Mouse (Mus musculus) erythroblast, embryonic 14.5 days (primary cell): ENCODE results near the gene Hoxc4. TPM values are rescaled to one million over a fixed set of nuclear protein-coding genes. Genes with fewer than 3 reads are reported as not detected.
A peak's percentile ranks its signal among the peaks of the same experiment; 100 is the strongest.

Experiments
- H3K27me3 ChIP-seq: 2 replicates; pipeline ENCODE4 v1.6.1; 2012; ENCODE audit warnings: inconsistent platforms; ENCODE audit not compliant: control insufficient read depth
- H3K36me3 ChIP-seq: 2 replicates; pipeline ENCODE4 v1.6.1; 2012; ENCODE audit warnings: mild to moderate bottlenecking, inconsistent platforms; ENCODE audit not compliant: control insufficient read depth
- H3K4me1 ChIP-seq: 2 replicates; pipeline ENCODE4 v1.6.1; 2012; ENCODE audit warnings: inconsistent platforms; ENCODE audit not compliant: control insufficient read depth
- H3K4me3 ChIP-seq: replicated peaks from 2 replicates; pipeline ENCODE3; 2012; ENCODE audit warnings: moderate library complexity, mild to moderate bottlenecking, inconsistent platforms
- H3K9me3 ChIP-seq: 2 replicates; pipeline ENCODE4 v1.6.1; 2012; ENCODE audit warnings: low read length, inconsistent platforms, mixed read lengths; ENCODE audit not compliant: control insufficient read depth
- GATA1 ChIP-seq: IDR thresholded peaks from 2 replicates; pipeline ENCODE4 v1.6.1; 2012; ENCODE audit warnings: low read length, inconsistent platforms, mixed read lengths
- TAL1 ChIP-seq: IDR thresholded peaks from 3 replicates; pipeline ENCODE4 v1.6.1; 2012; ENCODE audit warnings: low read length, inconsistent platforms, mixed read lengths
- polyA plus RNA-seq: library from polyadenylated mRNA; stranded (reverse); fragments of >175 nt; gene quantifications from 2 replicates; pipeline ENCODE4 v1.2.3, GENCODE M21; 2012

Gene Hoxc4
- polyA plus RNA-seq, 1 experiment = 0.02 TPM

GRCm38 (mm10) chr15:103082622-103083021 lies 63.9 kb downstream of the Hoxc4 start:
- Histone ChIP-seq H3K9me3 (no peaks in the 10 kb centered on the region), H3K36me3 (no peaks in the 10 kb centered on the region), H3K4me3 (no peak overlapping the region), H3K4me1 (peaks cover 51% of the 10 kb centered on the region), H3K27me3 (peaks cover 63% of the 10 kb centered on the region)
- TF ChIP-seq GATA1 = no peak
- no peak for TF ChIP-seq TAL1

- TF ChIP-seq GATA1 (no peak), TAL1 (no peak)
- Histone ChIP-seq H3K4me3 (no peak overlapping the region), H3K36me3 (no peaks in the 10 kb centered on the region), H3K4me1 (peaks cover 51% of the 10 kb centered on the region), H3K27me3 (peaks cover 73% of the 10 kb centered on the region), H3K9me3 (no peaks in the 10 kb centered on the region)
Observed at GRCm38 (mm10) chr15:103083598-103083997, 64.9 kb downstream of the Hoxc4 start.

GRCm38 (mm10) chr15:103084944-103085343 lies 66.2 kb downstream of the Hoxc4 start:
- Histone ChIP-seq H3K4me1 (peaks cover 51% of the 10 kb centered on the region), H3K36me3 (no peaks in the 10 kb centered on the region), H3K27me3 (peaks cover 83% of the 10 kb centered on the region), H3K4me3 (no peak overlapping the region), H3K9me3 (no peaks in the 10 kb centered on the region)
- TF ChIP-seq GATA1 (no peak), TAL1 (no peak)

DNA sequence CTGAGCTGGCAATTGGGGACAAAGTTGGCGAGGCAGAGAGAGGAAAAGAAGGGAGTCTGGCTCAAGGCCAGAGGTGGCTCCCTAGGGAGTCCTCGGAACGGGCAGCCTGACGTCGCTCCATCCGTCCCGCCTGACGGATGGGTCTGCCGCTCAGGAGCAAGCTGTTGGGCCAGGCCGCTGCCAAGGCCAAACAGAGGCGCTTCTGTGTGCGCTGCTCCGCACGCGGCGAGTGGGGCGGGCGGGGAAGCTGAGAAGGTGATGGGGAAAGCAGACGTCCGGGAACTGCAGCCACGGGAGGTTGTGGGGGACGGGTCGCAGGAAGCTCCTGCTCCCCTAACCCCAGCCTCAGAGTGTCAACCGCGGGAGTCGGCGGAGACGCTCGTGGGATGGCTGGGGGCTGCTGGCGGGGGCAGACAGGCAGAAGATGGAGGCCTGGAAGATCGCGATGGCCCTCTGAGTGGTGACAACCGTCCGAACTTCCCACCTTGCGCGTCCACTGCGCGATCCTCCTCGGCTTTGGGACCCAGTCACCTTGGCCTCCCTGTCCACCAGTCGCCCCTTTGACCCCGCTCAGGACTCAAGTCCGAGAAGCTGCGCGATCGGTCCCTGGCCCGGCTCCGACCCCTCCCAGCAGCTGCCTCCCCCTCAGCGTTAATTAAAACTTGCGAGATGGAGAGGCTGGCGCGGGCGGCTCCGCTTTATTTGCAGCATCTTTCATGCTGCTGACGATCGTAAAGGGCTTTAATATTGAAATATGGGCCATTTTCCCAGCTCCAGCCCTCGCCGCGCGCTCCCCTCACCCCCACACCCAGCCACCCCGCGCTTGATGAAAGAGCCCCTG lies 67.3 kb downstream of the Hoxc4 start:
- peak overlapping the region; percentile 43 for H3K4me3 ChIP-seq
- no peaks in the 10 kb centered on the region for H3K9me3 ChIP-seq
- H3K4me1 ChIP-seq = peaks cover 51% of the 10 kb centered on the region
- peaks cover 91% of the 10 kb centered on the region for H3K27me3 ChIP-seq
- H3K36me3 ChIP-seq = no peaks in the 10 kb centered on the region
- TF ChIP-seq TAL1 (no peak), GATA1 (no peak)

Other genes with a start within 250 kb of the Hoxc4 start
- gene Hoxc13, start 97.8 kb upstream of the Hoxc4 start, polyA plus RNA-seq = not detected in 2 replicates
- not detected in 2 replicates for gene Hoxc12, start 82.2 kb upstream of the Hoxc4 start, polyA plus RNA-seq
- not detected in 2 replicates for gene Hoxc11, start 64.5 kb upstream of the Hoxc4 start, polyA plus RNA-seq
- gene Hoxc10, start 52.1 kb upstream of the Hoxc4 start, polyA plus RNA-seq = not detected in 2 replicates
- not detected in 2 replicates for gene Hoxc5, start 51.5 kb upstream of the Hoxc4 start, polyA plus RNA-seq
- not detected in 2 replicates for gene Hoxc9, start 42.5 kb upstream of the Hoxc4 start, polyA plus RNA-seq
- 0.02 TPM in 1 of 2 replicates, not detected in the other for gene Hoxc8, start 28.3 kb upstream of the Hoxc4 start, polyA plus RNA-seq
- gene Hoxc6, start 20.7 kb upstream of the Hoxc4 start, polyA plus RNA-seq = not detected in 2 replicates
- gene Smug1, start 148.2 kb downstream of the Hoxc4 start, polyA plus RNA-seq = 0.07 and 0.19 TPM in 2 replicates
- 0.74 and 0.95 TPM in 2 replicates for gene Cbx5, start 220.9 kb downstream of the Hoxc4 start, polyA plus RNA-seq
- 6.0 and 6.4 TPM in 2 replicates for gene Hnrnpa1, start 221.5 kb downstream of the Hoxc4 start, polyA plus RNA-seq
- gene Nfe2, start 239.5 kb downstream of the Hoxc4 start, polyA plus RNA-seq = 46.0 and 48.8 TPM in 2 replicates